Mouse (Mus musculus): ENCODE results near the gene Serpinh1. TPM values are rescaled to one million over a fixed set of nuclear protein-coding genes. Genes with fewer than 3 reads are reported as not detected.

The Serpinh1 gene
- 10 to 100 TPM; 14.7 to 18.3 (median 16.6) TPM for total RNA-seq (2022)

- DNase-seq (ENCODE audit: low spot score in 2 of 2) = no peak
These were observed at the start of gene Serpinh1 for GRCm38 (mm10) chr7:99352526-99353400. Gene Serpinh1, minus strand, starts transcription at chr7:99353239.

GRCm38 (mm10) chr7:99402477-99402876 lies 49.4 kb upstream of the Serpinh1 start:
- DNase-seq (ENCODE audit: low spot score in 2 of 2) = no peak

GRCm38 (mm10) chr7:99401373-99401772 lies 48.3 kb upstream of the Serpinh1 start:
- DNase-seq (ENCODE audit: low spot score in 2 of 2) = no peak

- no peak for DNase-seq (ENCODE audit: low spot score in 2 of 2)
These were observed 44.1 kb upstream of the Serpinh1 start for GRCm38 (mm10) chr7:99396994-99397659.

- no peak for DNase-seq (ENCODE audit: low spot score in 2 of 2)
These were observed 43.0 kb upstream of the Serpinh1 start for GRCm38 (mm10) chr7:99395908-99396616.

GRCm38 (mm10) chr7:99395385-99395784 lies 42.3 kb upstream of the Serpinh1 start:
- DNase-seq (ENCODE audit: low spot score in 2 of 2) = no peak

- peak; percentile 42 to 74 for DNase-seq (ENCODE audit: low spot score in 2 of 2)
These were observed 40.8 kb upstream of the Serpinh1 start for GRCm38 (mm10) chr7:99393711-99394325.

GRCm38 (mm10) chr7:99392696-99393095 lies 39.7 kb upstream of the Serpinh1 start:
- DNase-seq (ENCODE audit: low spot score in 2 of 2) = no peak

GRCm38 (mm10) chr7:99390559-99390958 lies 37.5 kb upstream of the Serpinh1 start:
- no peak for DNase-seq (ENCODE audit: low spot score in 2 of 2)

GRCm38 (mm10) chr7:99387356-99387755 lies 34.3 kb upstream of the Serpinh1 start:
- DNase-seq (ENCODE audit: low spot score in 2 of 2) = no peak

- DNase-seq (ENCODE audit: low spot score in 2 of 2) = no peak
These were observed 33.8 kb upstream of the Serpinh1 start for GRCm38 (mm10) chr7:99386811-99387210.

- DNase-seq (ENCODE audit: low spot score in 2 of 2) = no peak
These were observed 33.0 kb upstream of the Serpinh1 start for GRCm38 (mm10) chr7:99386030-99386429.

GRCm38 (mm10) chr7:99384101-99384611 lies 31.1 kb upstream of the Serpinh1 start:
- no peak for DNase-seq (ENCODE audit: low spot score in 2 of 2)

GRCm38 (mm10) chr7:99383246-99383645 lies 30.2 kb upstream of the Serpinh1 start:
- DNase-seq (ENCODE audit: low spot score in 2 of 2) = no peak

GRCm38 (mm10) chr7:99382088-99383000 lies 29.3 kb upstream of the Serpinh1 start:
- DNase-seq (ENCODE audit: low spot score in 2 of 2) = no peak

- peak; percentile 97 for DNase-seq (ENCODE audit: low spot score in 2 of 2)
These were observed 28.4 kb upstream of the Serpinh1 start, which contains the start of gene Gdpd5 for GRCm38 (mm10) chr7:99381214-99382087. Gene Gdpd5, plus strand, starts transcription at chr7:99381414.

GRCm38 (mm10) chr7:99380491-99381213 lies 27.6 kb upstream of the Serpinh1 start:
- DNase-seq (ENCODE audit: low spot score in 2 of 2) = peak; percentile 34 to 55

- no peak for DNase-seq (ENCODE audit: low spot score in 2 of 2)
These were observed 25.8 kb upstream of the Serpinh1 start for GRCm38 (mm10) chr7:99378870-99379269.

All from left cerebral cortex, adult 8-10 months (tissue).